Mouse (Mus musculus): ENCODE measurements around the gene Erbb4. TPM values are rescaled to one million over a fixed set of nuclear protein-coding genes. Genes with fewer than 3 reads are reported as not detected.

Erbb4 gene
- polyA plus RNA-seq, 1 experiment from 2014 or later = 13.8 TPM

GRCm38 (mm10) chr1:69108159-69108925 is 483 bp upstream of the Erbb4 start:
- Histone ChIP-seq H3K4me1 (ENCODE audit: control insufficient read depth in 2 of 2, insufficient read depth in 2 of 2, low read length in 2 of 2) (peaks cover 0 to 14% of the 10 kb centered on the region in 2 experiments; a peak in 3 of 4 replicates), H3K4me2 (ENCODE audit: low read length) (peak overlapping the region; percentile 82), H3K36me3 (ENCODE audit: control insufficient read depth, insufficient read depth, low read length) (no peaks in the 10 kb centered on the region), H3K4me3 (ENCODE audit: control insufficient read depth in 1 of 2, insufficient read depth in 1 of 2, low read depth in 1 of 2, low read length in 2 of 2) (peak overlapping the region; percentile 81 to 83), H3K27me3 (ENCODE audit: control insufficient read depth, insufficient read depth, low read length) (no peaks in the 10 kb centered on the region; the same call in 1 of the 2 replicates), H3K9ac (ENCODE audit: low read length) (peak overlapping the region; percentile 88), H3K27ac (replicated peaks in 1 of 2; ENCODE audit: control insufficient read depth in 1 of 2, insufficient read depth in 1 of 2, low read depth in 2 of 2, low read length in 2 of 2) (peak overlapping the region; percentile 91 to 99), H3K9me3 (ENCODE audit: control insufficient read depth, low read length) (no peaks in the 10 kb centered on the region)
- no peak; the same call in 1 of the 2 replicates for ATAC-seq (ENCODE audit: insufficient number of reproducible peaks, insufficient read depth, low FRiP score, low read depth)
- 3% methylated on average over 20 of the region's 20 CpGs for WGBS

GRCm38 (mm10) chr1:69106937-69107461 is 860 bp downstream of the Erbb4 start:
- H3K4me1 ChIP-seq (ENCODE audit: control insufficient read depth in 2 of 2, insufficient read depth in 2 of 2, low read length in 2 of 2) = peaks cover 0 to 18% of the 10 kb centered on the region in 2 experiments; a peak in 3 of 4 replicates
- H3K36me3 ChIP-seq (ENCODE audit: control insufficient read depth, insufficient read depth, low read length) = no peaks in the 10 kb centered on the region
- under 1% methylated on average over 35 of the region's 35 CpGs for WGBS
- peak overlapping the region; percentile 82 for H3K4me2 ChIP-seq (ENCODE audit: low read length)
- no peaks in the 10 kb centered on the region; the same call in 1 of the 2 replicates for H3K27me3 ChIP-seq (ENCODE audit: control insufficient read depth, insufficient read depth, low read length)
- ATAC-seq (ENCODE audit: insufficient number of reproducible peaks, insufficient read depth, low FRiP score, low read depth) = peak; percentile 29
- peak overlapping the region; percentile 88 for H3K9ac ChIP-seq (ENCODE audit: low read length)
- no peaks in the 10 kb centered on the region for H3K9me3 ChIP-seq (ENCODE audit: control insufficient read depth, low read length)
- H3K4me3 ChIP-seq (ENCODE audit: control insufficient read depth in 1 of 2, insufficient read depth in 1 of 2, low read depth in 1 of 2, low read length in 2 of 2) = peak overlapping the region; percentile 81 to 83
- peak overlapping the region; percentile 91 to 99 for H3K27ac ChIP-seq (replicated peaks in 1 of 2; ENCODE audit: control insufficient read depth in 1 of 2, insufficient read depth in 1 of 2, low read depth in 2 of 2, low read length in 2 of 2)

DNA sequence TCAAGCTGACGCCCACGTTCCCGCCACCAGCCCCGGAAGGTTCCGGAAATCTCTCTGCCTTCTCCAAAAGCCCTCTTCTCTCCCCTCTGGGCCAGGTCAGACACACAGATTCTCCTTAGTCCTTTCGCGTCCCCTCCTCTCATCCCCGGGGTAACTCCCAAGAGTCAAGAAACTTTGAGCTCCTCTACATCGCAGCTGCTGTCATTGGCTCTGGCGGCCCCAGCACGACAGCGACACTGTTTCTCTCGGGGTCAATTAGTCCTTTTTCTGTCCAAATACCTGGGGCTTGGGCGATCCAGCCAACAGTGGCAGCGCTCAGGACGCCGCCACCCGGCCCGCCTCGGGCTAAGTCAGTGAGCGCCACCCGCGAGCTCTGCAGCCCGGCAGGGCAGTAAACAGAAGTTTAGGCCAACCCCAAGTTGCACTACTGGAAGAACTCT is 1.5 kb downstream of the Erbb4 start:
- H3K4me1 ChIP-seq (ENCODE audit: control insufficient read depth in 2 of 2, insufficient read depth in 2 of 2, low read length in 2 of 2) = peaks cover 0 to 17% of the 10 kb centered on the region in 2 experiments; a peak in 3 of 4 replicates
- under 1% methylated on average over 24 of the region's 24 CpGs for WGBS
- ATAC-seq (ENCODE audit: insufficient number of reproducible peaks, insufficient read depth, low FRiP score, low read depth) = peak; percentile 24; the same call in 1 of the 2 replicates

GRCm38 (mm10) chr1:69105493-69106321 is 2.2 kb downstream of the Erbb4 start:
- Histone ChIP-seq H3K36me3 (ENCODE audit: control insufficient read depth, insufficient read depth, low read length) (no peaks in the 10 kb centered on the region), H3K4me3 (ENCODE audit: control insufficient read depth in 1 of 2, insufficient read depth in 1 of 2, low read depth in 1 of 2, low read length in 2 of 2) (peak overlapping the region; percentile 81 to 83), H3K9me3 (ENCODE audit: control insufficient read depth, low read length) (no peaks in the 10 kb centered on the region), H3K4me1 (ENCODE audit: control insufficient read depth in 2 of 2, insufficient read depth in 2 of 2, low read length in 2 of 2) (peaks cover 0 to 11% of the 10 kb centered on the region in 2 experiments; a peak in 3 of 4 replicates), H3K4me2 (ENCODE audit: low read length) (peak overlapping the region; percentile 82), H3K9ac (ENCODE audit: low read length) (peak overlapping the region; percentile 88), H3K27me3 (ENCODE audit: control insufficient read depth, insufficient read depth, low read length) (no peaks in the 10 kb centered on the region; the same call in 1 of the 2 replicates), H3K27ac (replicated peaks in 1 of 2; ENCODE audit: control insufficient read depth in 1 of 2, insufficient read depth in 1 of 2, low read depth in 2 of 2, low read length in 2 of 2) (peak overlapping the region; percentile 91 to 99)
- WGBS = under 1% methylated on average over 29 of the region's 29 CpGs
- peak; percentile 45 for ATAC-seq (ENCODE audit: insufficient number of reproducible peaks, insufficient read depth, low FRiP score, low read depth)

More for the DNA sequence above, 1.5 kb downstream of the Erbb4 start:
- H3K9me3 ChIP-seq (ENCODE audit: control insufficient read depth, low read length) = no peaks in the 10 kb centered on the region
- H3K27me3 ChIP-seq (ENCODE audit: control insufficient read depth, insufficient read depth, low read length) = no peaks in the 10 kb centered on the region; the same call in 1 of the 2 replicates
- H3K9ac ChIP-seq (ENCODE audit: low read length) = peak overlapping the region; percentile 88
- H3K27ac ChIP-seq (replicated peaks in 1 of 2; ENCODE audit: control insufficient read depth in 1 of 2, insufficient read depth in 1 of 2, low read depth in 2 of 2, low read length in 2 of 2) = peak overlapping the region; percentile 91 to 99
- peak overlapping the region; percentile 82 for H3K4me2 ChIP-seq (ENCODE audit: low read length)
- peak overlapping the region; percentile 81 to 83 for H3K4me3 ChIP-seq (ENCODE audit: control insufficient read depth in 1 of 2, insufficient read depth in 1 of 2, low read depth in 1 of 2, low read length in 2 of 2)
- H3K36me3 ChIP-seq (ENCODE audit: control insufficient read depth, insufficient read depth, low read length) = no peaks in the 10 kb centered on the region

GRCm38 (mm10) chr1:69105096-69105492 is 2.8 kb downstream of the Erbb4 start:
- no peak for ATAC-seq (ENCODE audit: insufficient number of reproducible peaks, insufficient read depth, low FRiP score, low read depth)

GRCm38 (mm10) chr1:69103211-69103706 is 4.6 kb downstream of the Erbb4 start:
- H3K36me3 ChIP-seq (ENCODE audit: control insufficient read depth, insufficient read depth, low read length) = no peaks in the 10 kb centered on the region
- H3K4me2 ChIP-seq (ENCODE audit: low read length) = peak overlapping the region; percentile 55
- H3K27ac ChIP-seq (replicated peaks in 1 of 2; ENCODE audit: control insufficient read depth in 1 of 2, insufficient read depth in 1 of 2, low read depth in 2 of 2, low read length in 2 of 2) = no peak overlapping the region
- H3K9ac ChIP-seq (ENCODE audit: low read length) = peak overlapping the region; percentile 35
- H3K9me3 ChIP-seq (ENCODE audit: control insufficient read depth, low read length) = no peaks in the 10 kb centered on the region
- no peak overlapping the region for H3K4me3 ChIP-seq (ENCODE audit: control insufficient read depth in 1 of 2, insufficient read depth in 1 of 2, low read depth in 1 of 2, low read length in 2 of 2)
- peaks cover 0 to 10% of the 10 kb centered on the region in 2 experiments; a peak in 2 of 4 replicates for H3K4me1 ChIP-seq (ENCODE audit: control insufficient read depth in 2 of 2, insufficient read depth in 2 of 2, low read length in 2 of 2)
- ATAC-seq (ENCODE audit: insufficient number of reproducible peaks, insufficient read depth, low FRiP score, low read depth) = no peak
- 55% methylated on average over 6 of the region's 6 CpGs for WGBS
- H3K27me3 ChIP-seq (ENCODE audit: control insufficient read depth, insufficient read depth, low read length) = no peaks in the 10 kb centered on the region; the same call in 1 of the 2 replicates

More at GRCm38 (mm10) chr1:69105096-69105492, 2.8 kb downstream of the Erbb4 start:
- no peaks in the 10 kb centered on the region for H3K9me3 ChIP-seq (ENCODE audit: control insufficient read depth, low read length)
- H3K27ac ChIP-seq (replicated peaks in 1 of 2; ENCODE audit: control insufficient read depth in 1 of 2, insufficient read depth in 1 of 2, low read depth in 2 of 2, low read length in 2 of 2) = peak overlapping the region; percentile 91 to 99
- peaks cover 0 to 10% of the 10 kb centered on the region in 2 experiments; a peak in 3 of 4 replicates for H3K4me1 ChIP-seq (ENCODE audit: control insufficient read depth in 2 of 2, insufficient read depth in 2 of 2, low read length in 2 of 2)
- H3K27me3 ChIP-seq (ENCODE audit: control insufficient read depth, insufficient read depth, low read length) = no peaks in the 10 kb centered on the region; the same call in 1 of the 2 replicates
- 2% methylated on average over 13 of the region's 13 CpGs for WGBS
- H3K4me2 ChIP-seq (ENCODE audit: low read length) = peak overlapping the region; percentile 82
- H3K36me3 ChIP-seq (ENCODE audit: control insufficient read depth, insufficient read depth, low read length) = no peaks in the 10 kb centered on the region
- H3K4me3 ChIP-seq (ENCODE audit: control insufficient read depth in 1 of 2, insufficient read depth in 1 of 2, low read depth in 1 of 2, low read length in 2 of 2) = peak overlapping the region; percentile 81 to 83
- H3K9ac ChIP-seq (ENCODE audit: low read length) = peak overlapping the region; percentile 88

- 82% methylated on average over 2 of the region's 2 CpGs for WGBS
- peaks cover 0 to 10% of the 10 kb centered on the region in 2 experiments; a peak in 2 of 4 replicates for H3K4me1 ChIP-seq (ENCODE audit: control insufficient read depth in 2 of 2, insufficient read depth in 2 of 2, low read length in 2 of 2)
- no peak overlapping the region for H3K4me2 ChIP-seq (ENCODE audit: low read length)
- no peak overlapping the region for H3K27ac ChIP-seq (replicated peaks in 1 of 2; ENCODE audit: control insufficient read depth in 1 of 2, insufficient read depth in 1 of 2, low read depth in 2 of 2, low read length in 2 of 2)
- no peaks in the 10 kb centered on the region for H3K9me3 ChIP-seq (ENCODE audit: control insufficient read depth, low read length)
- H3K27me3 ChIP-seq (ENCODE audit: control insufficient read depth, insufficient read depth, low read length) = no peaks in the 10 kb centered on the region; the same call in 1 of the 2 replicates
- H3K36me3 ChIP-seq (ENCODE audit: control insufficient read depth, insufficient read depth, low read length) = no peaks in the 10 kb centered on the region
- H3K9ac ChIP-seq (ENCODE audit: low read length) = no peak overlapping the region
- no peak for ATAC-seq (ENCODE audit: insufficient number of reproducible peaks, insufficient read depth, low FRiP score, low read depth)
- H3K4me3 ChIP-seq (ENCODE audit: control insufficient read depth in 1 of 2, insufficient read depth in 1 of 2, low read depth in 1 of 2, low read length in 2 of 2) = no peak overlapping the region
Observed at GRCm38 (mm10) chr1:69101670-69102069, 6.2 kb downstream of the Erbb4 start.

All from heart, embryonic 14.5 days (tissue).